Mouse (Mus musculus) hindbrain, embryonic 13.5 days (tissue): ENCODE results near the gene Xpot. TPM values are rescaled to one million over a fixed set of nuclear protein-coding genes. Genes with fewer than 3 reads are reported as not detected.

Experiments
- ATAC-seq: fragments of 200-750 bp; cut with Nextera tagmentation; 2 replicates; pipeline ENCODE4 v1.8.0; 2017; ENCODE audit warnings: moderate TSS enrichment; ENCODE audit not compliant: low FRiP score
- H3K27ac ChIP-seq: fragments of 300-500 bp; sonication (generic); 2 replicates; pipeline ENCODE4 v1.5.1; 2015; ENCODE audit warnings: inconsistent platforms, mild to moderate bottlenecking, moderate library complexity
- H3K27me3 ChIP-seq: fragments of 300-500 bp; sonication (generic); 2 replicates; pipeline ENCODE4 v1.6.1; 2015; ENCODE audit warnings: mild to moderate bottlenecking, inconsistent platforms
- H3K36me3 ChIP-seq: fragments of 300-500 bp; sonication (generic); 2 replicates; pipeline ENCODE4 v1.6.1; 2015; ENCODE audit warnings: mild to moderate bottlenecking, inconsistent platforms
- H3K4me1 ChIP-seq: fragments of 300-500 bp; sonication (generic); replicated peaks from 2 replicates; pipeline ENCODE4 v1.6.1; 2015; ENCODE audit warnings: inconsistent platforms
- H3K4me2 ChIP-seq: fragments of 300-500 bp; sonication (generic); 2 replicates; pipeline ENCODE4 v1.6.1; 2015; ENCODE audit warnings: inconsistent platforms, mild to moderate bottlenecking, moderate library complexity
- H3K4me3 ChIP-seq: fragments of 300-500 bp; sonication (generic); 2 replicates; pipeline ENCODE4 v1.5.1; 2015; ENCODE audit warnings: mild to moderate bottlenecking, inconsistent platforms
- H3K9ac ChIP-seq: fragments of 300-500 bp; sonication (generic); 2 replicates; pipeline ENCODE4 v1.6.1; 2015; ENCODE audit warnings: mild to moderate bottlenecking, inconsistent platforms
- H3K9me3 ChIP-seq: fragments of 300-500 bp; sonication (generic); 2 replicates; pipeline ENCODE4 v1.6.1; 2016; ENCODE audit warnings: inconsistent platforms
- WGBS: fragments of 180-500 bp; shearing (Covaris S2); methylation state at CpG from one replicate; pipeline ENCODE4 v1.1.7; 2015; 5-methylcytosine and 5-hydroxymethylcytosine counted together
- polyA plus RNA-seq: library from polyadenylated mRNA; unstranded; fragments of >200 nt; fragmentation: Nextera tagmentation; extraction: Ambion mirVana; gene quantifications from 2 replicates; pipeline ENCODE4 v1.2.1, GENCODE M21; 2015

The Xpot gene
- polyA plus RNA-seq, 1 experiment from 2014 or later = 29.5 TPM

DNA sequence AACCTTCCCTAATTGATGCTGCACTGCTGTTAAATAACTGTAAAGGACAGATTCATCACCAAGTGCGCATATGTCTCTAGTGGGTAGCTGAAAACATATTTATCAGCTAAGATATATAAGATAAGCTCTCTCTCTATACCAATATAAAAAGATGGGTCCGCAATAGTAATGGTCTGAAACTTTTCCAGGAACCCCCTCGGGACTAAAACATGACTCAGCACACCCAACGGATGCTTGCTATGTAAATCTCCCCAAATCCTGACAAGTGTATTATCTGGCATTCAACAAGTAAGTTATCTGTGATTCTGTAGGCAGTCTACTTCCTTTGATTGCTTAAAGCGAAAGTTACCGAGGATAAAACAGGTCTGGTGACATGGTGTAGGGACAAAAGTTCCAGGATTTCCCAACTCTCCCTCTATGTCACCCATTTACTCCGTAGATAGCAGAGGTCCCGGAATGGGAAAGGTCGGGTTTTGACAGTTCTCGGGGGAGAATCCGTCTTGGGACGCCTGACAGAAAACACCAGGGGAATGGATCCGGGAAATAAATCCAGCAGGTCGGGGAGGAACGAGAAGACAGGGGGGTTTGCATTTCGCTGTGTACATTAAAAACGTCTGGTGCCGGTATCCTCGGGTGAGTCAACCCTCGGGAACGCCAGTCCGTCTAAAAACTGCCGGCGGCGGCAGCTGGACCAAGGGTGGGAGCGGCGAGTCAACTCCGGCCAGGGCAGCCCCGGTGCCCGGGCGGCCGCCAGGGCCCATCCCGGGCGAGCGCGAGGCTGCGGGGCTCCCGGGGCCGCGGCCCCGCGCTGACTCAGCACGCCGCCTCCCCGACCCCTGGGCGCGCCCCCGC, 40.1 kb downstream of the Xpot start:
- Histone ChIP-seq H3K36me3 (peaks cover 41% of the 10 kb centered on the region), H3K9me3 (no peaks in the 10 kb centered on the region), H3K27ac (peak overlapping the region; percentile 66; the same call in 1 of the 2 replicates), H3K4me1 (peaks cover 16% of the 10 kb centered on the region), H3K27me3 (no peaks in the 10 kb centered on the region), H3K4me3 (peak overlapping the region; percentile 90), H3K4me2 (peak overlapping the region; percentile 68), H3K9ac (peak overlapping the region; percentile 93)
- peak; percentile 84 for ATAC-seq
- 6% methylated on average over 26 of the region's 48 CpGs for WGBS

GRCm38 (mm10) chr10:121585056-121585790, 40.9 kb downstream of the Xpot start:
- WGBS = 91% methylated on average over 20 of the region's 20 CpGs
- H3K4me2 ChIP-seq = peak overlapping the region; percentile 68

GRCm38 (mm10) chr10:121584033-121584432, 42.1 kb downstream of the Xpot start:
- Histone ChIP-seq H3K4me1 (peaks cover 16% of the 10 kb centered on the region), H3K36me3 (peaks cover 44% of the 10 kb centered on the region), H3K9me3 (no peaks in the 10 kb centered on the region), H3K27me3 (no peaks in the 10 kb centered on the region), H3K9ac (no peak overlapping the region), H3K4me2 (no peak overlapping the region), H3K27ac (no peak overlapping the region), H3K4me3 (no peak overlapping the region)
- ATAC-seq = no peak
- WGBS = 95% methylated on average over 10 of the region's 10 CpGs

More at GRCm38 (mm10) chr10:121585056-121585790, 40.9 kb downstream of the Xpot start:
- H3K27me3 ChIP-seq = no peaks in the 10 kb centered on the region
- ATAC-seq = no peak
- H3K36me3 ChIP-seq = peaks cover 45% of the 10 kb centered on the region
- no peaks in the 10 kb centered on the region for H3K9me3 ChIP-seq
- peaks cover 16% of the 10 kb centered on the region for H3K4me1 ChIP-seq
- peak overlapping the region; percentile 90 for H3K4me3 ChIP-seq
- peak overlapping the region; percentile 93; the same call in 1 of the 2 replicates for H3K9ac ChIP-seq
- no peak overlapping the region for H3K27ac ChIP-seq

- H3K9me3 ChIP-seq = no peaks in the 10 kb centered on the region
- H3K36me3 ChIP-seq = peaks cover 48% of the 10 kb centered on the region
- H3K4me1 ChIP-seq = peaks cover 16% of the 10 kb centered on the region
- H3K4me3 ChIP-seq = no peak overlapping the region
- H3K4me2 ChIP-seq = no peak overlapping the region
- H3K27me3 ChIP-seq = no peaks in the 10 kb centered on the region
- no peak overlapping the region for H3K9ac ChIP-seq
- WGBS = 94% methylated on average over 12 of the region's 12 CpGs
- no peak overlapping the region for H3K27ac ChIP-seq
- ATAC-seq = no peak
Observed at GRCm38 (mm10) chr10:121583016-121583415, 43.1 kb downstream of the Xpot start.

DNA sequence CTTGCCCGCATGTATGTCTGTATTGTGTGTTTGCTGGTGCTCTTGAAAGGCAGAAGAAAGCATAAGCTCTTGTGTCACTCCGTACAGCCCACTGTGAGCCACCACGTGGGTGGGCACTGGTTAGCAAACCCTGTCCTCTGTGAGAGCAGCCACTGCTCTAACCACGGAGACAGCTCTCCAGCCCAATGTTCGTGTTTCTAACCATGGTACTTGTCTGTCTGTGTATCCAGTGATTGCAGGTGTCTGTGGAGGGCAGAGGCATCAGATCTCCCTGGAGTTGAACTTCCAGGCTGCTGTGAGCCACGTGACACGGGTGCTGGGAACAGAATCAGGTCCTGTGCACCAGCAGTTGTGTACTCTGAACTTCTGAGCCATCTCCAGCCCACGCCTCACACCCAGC, 43.8 kb downstream of the Xpot start:
- Histone ChIP-seq H3K27me3 (no peaks in the 10 kb centered on the region), H3K9ac (no peak overlapping the region), H3K4me3 (no peak overlapping the region), H3K4me2 (no peak overlapping the region), H3K4me1 (peaks cover 16% of the 10 kb centered on the region), H3K36me3 (peaks cover 55% of the 10 kb centered on the region), H3K9me3 (no peaks in the 10 kb centered on the region), H3K27ac (no peak overlapping the region)
- no peak for ATAC-seq
- 97% methylated on average over 8 of the region's 8 CpGs for WGBS

- Histone ChIP-seq H3K4me3 (no peak overlapping the region), H3K4me1 (peaks cover 13% of the 10 kb centered on the region), H3K36me3 (peaks cover 56% of the 10 kb centered on the region), H3K4me2 (no peak overlapping the region), H3K9ac (no peak overlapping the region), H3K27me3 (no peaks in the 10 kb centered on the region), H3K27ac (no peak overlapping the region), H3K9me3 (no peaks in the 10 kb centered on the region)
- 71% methylated on average over 6 of the region's 6 CpGs for WGBS
- no peak for ATAC-seq
Observed at GRCm38 (mm10) chr10:121581405-121581804, 44.7 kb downstream of the Xpot start.

GRCm38 (mm10) chr10:121580381-121580780, 45.8 kb downstream of the Xpot start:
- WGBS = 96% methylated on average over 5 of the region's 5 CpGs
- ATAC-seq = no peak
- H3K36me3 ChIP-seq = peaks cover 65% of the 10 kb centered on the region

GRCm38 (mm10) chr10:121576372-121576771, 49.8 kb downstream of the Xpot start:
- no peak overlapping the region for H3K4me3 ChIP-seq
- H3K9me3 ChIP-seq = no peaks in the 10 kb centered on the region
- peaks cover 62% of the 10 kb centered on the region for H3K36me3 ChIP-seq
- no peak for ATAC-seq
- no peaks in the 10 kb centered on the region for H3K27me3 ChIP-seq
- WGBS = 86% methylated on average over 9 of the region's 9 CpGs
- no peaks in the 10 kb centered on the region for H3K4me1 ChIP-seq
- H3K4me2 ChIP-seq = no peak overlapping the region
- no peak overlapping the region for H3K9ac ChIP-seq
- H3K27ac ChIP-seq = no peak overlapping the region

More at GRCm38 (mm10) chr10:121580381-121580780, 45.8 kb downstream of the Xpot start:
- H3K4me1 ChIP-seq = peaks cover 6% of the 10 kb centered on the region
- H3K9ac ChIP-seq = no peak overlapping the region
- no peak overlapping the region for H3K4me3 ChIP-seq
- no peaks in the 10 kb centered on the region for H3K9me3 ChIP-seq
- H3K27ac ChIP-seq = no peak overlapping the region
- H3K4me2 ChIP-seq = no peak overlapping the region
- H3K27me3 ChIP-seq = no peaks in the 10 kb centered on the region

DNA sequence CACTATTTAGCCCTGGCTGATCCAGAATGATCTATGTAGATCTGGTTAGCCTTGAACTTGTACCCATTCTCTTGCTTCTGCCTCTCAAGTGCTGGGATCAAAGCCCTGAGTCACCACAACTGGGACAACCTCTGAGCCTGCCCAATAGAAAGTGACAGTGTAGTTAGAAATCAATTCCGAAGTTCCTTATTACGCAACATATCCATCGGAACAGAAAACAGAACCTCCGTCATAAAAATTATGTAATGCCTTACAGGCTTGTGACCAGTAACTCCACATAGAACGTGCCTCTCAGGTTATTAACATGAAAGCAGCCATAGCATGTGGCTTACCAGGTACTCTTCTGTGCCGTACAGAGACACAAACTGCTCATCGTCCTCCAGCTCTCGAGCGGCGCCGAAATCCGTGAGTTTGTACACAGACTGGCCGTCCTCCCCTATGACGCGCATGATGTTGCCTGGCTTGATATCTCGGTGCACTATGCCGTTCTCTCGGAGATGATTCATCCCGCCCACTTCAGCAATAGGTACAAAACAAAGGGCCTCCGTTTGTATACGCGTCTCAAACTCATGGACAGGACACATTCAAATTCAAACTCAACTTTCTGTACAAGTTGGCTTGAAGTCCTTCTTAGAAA, 54.5 kb downstream of the Xpot start:
- Histone ChIP-seq H3K27ac (no peak overlapping the region), H3K9me3 (no peaks in the 10 kb centered on the region), H3K4me3 (no peak overlapping the region), H3K36me3 (peaks cover 55% of the 10 kb centered on the region), H3K9ac (no peak overlapping the region), H3K4me2 (no peak overlapping the region), H3K4me1 (peaks cover 19% of the 10 kb centered on the region), H3K27me3 (no peaks in the 10 kb centered on the region)
- 96% methylated on average over 22 of the region's 22 CpGs for WGBS
- no peak for ATAC-seq

- peaks cover 19% of the 10 kb centered on the region for H3K4me1 ChIP-seq
- H3K4me2 ChIP-seq = no peak overlapping the region
- no peak overlapping the region for H3K27ac ChIP-seq
- H3K27me3 ChIP-seq = no peaks in the 10 kb centered on the region
- peaks cover 51% of the 10 kb centered on the region for H3K36me3 ChIP-seq
- no peak for ATAC-seq
- no peaks in the 10 kb centered on the region for H3K9me3 ChIP-seq
- H3K4me3 ChIP-seq = no peak overlapping the region
- no peak overlapping the region for H3K9ac ChIP-seq
- WGBS = 96% methylated on average over 3 of the region's 3 CpGs
Observed at GRCm38 (mm10) chr10:121571031-121571430, 55.1 kb downstream of the Xpot start.

DNA sequence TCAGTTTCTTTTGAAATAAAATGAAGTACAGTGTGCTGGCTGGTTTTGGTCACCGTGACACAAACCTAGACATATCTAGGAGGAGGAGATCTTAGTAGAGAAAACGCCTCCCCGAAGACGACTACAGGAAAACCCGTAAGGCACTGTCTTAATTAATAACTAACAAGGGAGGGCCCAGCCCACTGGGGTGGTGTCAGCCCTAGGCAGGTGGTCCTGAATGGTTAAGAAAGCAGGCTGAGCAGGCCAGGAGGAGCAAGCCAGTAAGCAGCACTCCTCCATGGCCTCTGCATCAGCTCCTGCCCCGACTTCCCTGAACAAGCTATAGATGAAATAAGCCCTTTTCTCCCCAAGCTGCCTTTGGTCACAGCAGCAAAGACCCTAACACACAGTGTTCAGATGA, 56.3 kb downstream of the Xpot start:
- peak overlapping the region; percentile 43; the same call in 1 of the 2 replicates for H3K9ac ChIP-seq
- H3K9me3 ChIP-seq = no peaks in the 10 kb centered on the region
- H3K4me2 ChIP-seq = peak overlapping the region; percentile 52
- H3K27ac ChIP-seq = peak overlapping the region; percentile 82
- H3K4me3 ChIP-seq = no peak overlapping the region
- H3K4me1 ChIP-seq = peaks cover 19% of the 10 kb centered on the region
- no peak for ATAC-seq
- 67% methylated on average over 6 of the region's 6 CpGs for WGBS
- no peaks in the 10 kb centered on the region for H3K27me3 ChIP-seq
- peaks cover 51% of the 10 kb centered on the region for H3K36me3 ChIP-seq

- H3K9me3 ChIP-seq = no peaks in the 10 kb centered on the region
- peak overlapping the region; percentile 27 for H3K4me3 ChIP-seq
- peak; percentile 89 for ATAC-seq
- peaks cover 51% of the 10 kb centered on the region for H3K36me3 ChIP-seq
- peak overlapping the region; percentile 82 for H3K27ac ChIP-seq
- H3K4me1 ChIP-seq = peaks cover 19% of the 10 kb centered on the region
- peak overlapping the region; percentile 52 for H3K4me2 ChIP-seq
- no peaks in the 10 kb centered on the region for H3K27me3 ChIP-seq
- peak overlapping the region; percentile 43 for H3K9ac ChIP-seq
- WGBS = 18% methylated on average over 23 of the region's 23 CpGs
Observed at GRCm38 (mm10) chr10:121569001-121569589, 57.0 kb downstream of the Xpot start.
